Mouse (Mus musculus) embryonic fibroblast, embryonic 13.5 days (primary cell): ENCODE data around the gene Cacna1d.

Experiments used
- CTCF ChIP-seq: IDR thresholded peaks from 2 replicates; pipeline ENCODE4 v1.5.1; 2011; ENCODE audit warnings: mild to moderate bottlenecking, control low read depth, low read length, moderate library complexity, borderline replicate concordance; ENCODE audit not compliant: insufficient read depth
- POLR2A ChIP-seq: IDR thresholded peaks from 2 replicates; pipeline ENCODE4 v1.6.1; 2011; ENCODE audit warnings: low read depth, mild to moderate bottlenecking, control low read depth, low read length, moderate library complexity

DNA sequence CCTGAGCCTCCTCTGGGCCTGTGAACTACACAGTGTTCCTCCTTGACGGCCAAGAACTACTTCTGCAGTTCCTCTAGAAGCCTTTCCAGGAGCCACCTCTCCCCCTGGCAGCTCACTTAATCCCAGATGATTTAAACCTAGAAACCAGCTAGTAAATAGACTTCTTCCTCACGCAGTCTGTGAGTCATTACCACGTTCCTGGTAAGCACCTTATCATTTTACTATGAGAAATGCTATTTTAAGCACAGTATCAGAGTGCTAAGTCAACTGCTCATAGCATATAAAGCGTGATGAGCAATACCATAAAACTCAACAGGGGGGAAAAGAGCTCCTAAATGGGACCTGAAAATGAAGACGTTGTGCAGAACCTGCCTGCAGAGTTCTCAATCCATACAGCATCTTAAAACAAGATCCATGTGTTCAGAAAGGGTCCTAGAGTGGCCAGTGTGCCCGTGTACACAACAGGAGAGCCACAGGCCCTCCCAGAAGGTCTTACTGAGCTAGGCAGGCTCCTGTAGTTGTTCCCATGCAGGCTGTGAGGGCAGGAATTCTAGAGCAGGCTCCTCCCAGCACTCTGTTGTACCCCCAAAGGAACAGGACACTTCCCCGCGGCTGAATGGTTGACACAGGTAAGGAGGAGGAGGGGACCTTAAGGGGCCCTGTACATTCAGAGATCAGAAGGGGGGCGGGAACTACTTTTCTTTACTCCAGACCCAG, 377.7 kb downstream of the Cacna1d start:
- no peak for TF ChIP-seq CTCF
- TF ChIP-seq POLR2A: no peak
